Mouse (Mus musculus) adrenal gland (tissue): ENCODE data around the gene Aldh5a1.
"Not testable (repeated sequence)": the region's sequence is repeated elsewhere in the genome, so short reads cannot be mapped to it uniquely, and the experiment has no call there.

Experiments used
- intact Hi-C: fragments of 180-260 bp; cut with DNase I; formaldehyde crosslinking; loops from one replicate; pipeline ENCODE4 v1.15.1; 2025
- long read RNA-seq, 2 experiments: library from polyadenylated mRNA; unstranded; transcript quantifications; one replicate each; pipeline ENCODE4 v2.0.0; 2020; ENCODE audit warnings: borderline replicate concordance in 1 of 2; ENCODE audit not compliant: insufficient replicate concordance in 1 of 2

The Aldh5a1 gene
- long read RNA-seq, experiment 1, full-length matches to known transcripts: 3 of 7 reads
- long read RNA-seq, experiment 1, partial matches to known transcripts: 1 of 7 reads
- long read RNA-seq, experiment 1, other reads (novel, unspliced or antisense): 3 of 7 reads
- long read RNA-seq, experiment 2, full-length matches to known transcripts: 5 of 9 reads
- long read RNA-seq, experiment 2, partial matches to known transcripts: 0 of 9 reads
- long read RNA-seq, experiment 2, other reads (novel, unspliced or antisense): 4 of 9 reads

DNA sequence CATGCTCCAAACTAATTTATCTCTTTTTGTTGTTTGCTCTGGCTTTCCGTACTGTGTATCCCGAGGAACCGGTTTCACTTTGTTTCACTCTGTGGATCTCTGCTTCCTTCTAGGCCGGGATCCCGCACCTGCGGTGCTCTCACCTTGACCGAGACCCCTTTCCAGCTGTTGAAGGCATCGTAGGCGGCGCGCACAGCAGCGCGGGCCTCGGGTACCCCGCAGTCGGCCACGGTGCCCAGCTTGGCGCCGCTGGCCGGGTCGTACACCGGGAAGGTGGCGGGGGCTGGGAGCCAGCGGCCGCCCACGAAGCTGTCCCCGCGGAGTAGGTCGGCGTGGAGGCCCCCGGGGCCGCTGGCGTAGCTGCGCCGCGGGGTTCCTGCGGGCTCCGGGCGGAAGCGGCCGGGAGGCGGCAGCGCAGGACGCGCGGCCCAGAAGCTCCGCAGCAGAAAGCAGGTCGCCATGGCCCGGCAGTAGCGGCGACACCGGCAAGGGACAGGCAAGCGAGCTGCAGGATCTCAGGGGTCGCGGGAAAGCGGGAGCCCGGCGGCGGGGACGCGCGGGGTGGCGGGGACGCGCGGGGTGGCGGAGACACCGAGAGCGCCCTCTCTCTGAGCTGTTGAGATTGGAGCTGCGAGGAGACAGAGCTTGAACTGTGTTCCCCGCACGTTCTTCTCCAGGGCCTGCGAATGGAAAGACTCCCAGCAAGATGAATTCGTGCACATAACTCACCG lies at the start of gene Aldh5a1:
TSS of gene Aldh5a1 (minus strand) at position 554 of the 731 bp plus-strand sequence.
- intact Hi-C loops: no loop called here

DNA sequence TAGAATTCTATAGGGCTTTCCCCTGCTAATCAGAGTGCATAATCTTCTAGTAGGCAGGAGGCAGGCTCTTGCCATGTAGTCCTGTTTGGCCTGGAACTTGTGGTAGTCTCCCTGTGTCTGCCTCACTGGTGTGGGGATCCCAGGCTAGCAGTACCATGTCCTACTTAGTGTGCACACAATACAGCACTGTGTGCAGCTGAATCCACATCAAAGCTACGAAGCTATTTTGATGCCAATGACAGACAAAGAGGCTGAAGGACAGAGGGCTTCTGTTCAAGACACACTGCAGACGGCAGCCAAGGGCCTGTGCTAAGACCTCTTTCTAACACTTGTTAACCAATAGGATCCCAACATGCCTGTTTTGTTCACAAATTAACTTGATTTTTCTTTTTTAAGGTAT lies 48.0 kb upstream of the Aldh5a1 start:
- intact Hi-C loops: no loop called here

- intact Hi-C loops: no loop called here
Measured at GRCm38 (mm10) chr13:24981031-24981430, 43.6 kb upstream of the Aldh5a1 start.

DNA sequence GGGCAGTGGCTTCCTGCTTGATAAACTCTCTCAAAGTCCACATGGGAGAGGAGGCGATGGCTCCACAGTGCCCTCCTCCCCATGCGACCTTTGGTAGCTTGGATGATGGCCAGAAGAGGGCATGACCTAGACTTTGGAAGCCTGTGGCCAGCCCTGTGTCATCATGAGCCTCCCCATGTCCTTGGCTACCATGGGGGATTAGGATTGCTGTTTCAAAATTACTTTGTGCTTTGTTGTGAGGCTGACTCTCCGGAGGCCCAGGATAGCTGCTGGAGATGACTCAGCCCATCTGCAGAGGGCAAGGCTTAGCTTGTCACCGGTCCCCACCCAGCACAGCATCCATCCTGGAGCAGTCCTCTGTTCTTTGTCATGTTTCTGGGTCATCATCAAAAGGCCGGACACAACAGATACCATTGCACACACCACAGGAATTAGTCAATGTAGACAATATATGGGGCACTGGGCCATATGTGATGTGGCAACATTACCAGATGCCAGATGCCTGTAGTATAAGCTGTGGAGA lies 40.4 kb upstream of the Aldh5a1 start:
- intact Hi-C loops: no loop called here

DNA sequence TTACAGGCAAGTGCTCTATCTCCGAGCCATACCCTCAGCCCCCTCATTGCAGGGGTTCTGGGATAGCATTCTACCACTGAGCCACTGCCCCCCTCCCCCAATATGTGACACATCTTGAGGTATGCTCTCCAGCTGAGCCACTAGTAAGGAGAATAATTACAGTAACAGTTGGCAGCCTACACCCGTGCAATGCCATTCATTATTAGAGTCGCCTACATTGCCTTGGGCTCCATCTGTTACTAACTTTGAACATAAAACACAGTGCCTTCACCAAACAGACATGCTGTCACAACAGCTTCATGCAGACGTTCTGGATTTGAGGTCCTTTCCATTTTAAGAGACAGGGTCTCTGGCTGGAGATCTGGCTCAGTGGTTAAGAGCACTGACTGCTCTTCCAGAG lies 38.9 kb upstream of the Aldh5a1 start:
- intact Hi-C loops: no loop called here

DNA sequence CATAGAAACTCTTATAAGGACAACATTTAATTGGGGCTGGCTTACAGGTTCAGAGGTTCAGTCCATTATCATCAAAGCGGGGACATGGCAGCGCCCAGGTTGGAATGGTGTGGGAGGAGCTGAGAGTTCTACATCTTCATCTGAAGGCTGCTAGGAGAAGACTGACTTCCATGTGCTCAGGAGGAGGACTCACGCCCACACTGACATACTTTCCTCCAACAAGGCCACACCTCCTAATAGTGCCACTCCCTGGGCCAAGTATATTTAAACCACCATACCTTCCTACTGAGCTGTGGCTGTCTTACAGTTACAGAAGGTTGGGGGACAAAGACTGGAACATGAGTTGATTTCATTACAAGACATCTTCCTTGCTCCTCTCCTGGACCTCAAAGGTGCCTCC lies 34.3 kb upstream of the Aldh5a1 start:
- intact Hi-C loops: not testable (repeated sequence)

- intact Hi-C loops: no loop called here
Measured at GRCm38 (mm10) chr13:24965846-24966201, 28.4 kb upstream of the Aldh5a1 start.

GRCm38 (mm10) chr13:24965130-24965845 lies 27.8 kb upstream of the Aldh5a1 start:
- intact Hi-C loops: no loop called here

GRCm38 (mm10) chr13:24962119-24962518 lies 24.7 kb upstream of the Aldh5a1 start:
- intact Hi-C loops: no loop called here

DNA sequence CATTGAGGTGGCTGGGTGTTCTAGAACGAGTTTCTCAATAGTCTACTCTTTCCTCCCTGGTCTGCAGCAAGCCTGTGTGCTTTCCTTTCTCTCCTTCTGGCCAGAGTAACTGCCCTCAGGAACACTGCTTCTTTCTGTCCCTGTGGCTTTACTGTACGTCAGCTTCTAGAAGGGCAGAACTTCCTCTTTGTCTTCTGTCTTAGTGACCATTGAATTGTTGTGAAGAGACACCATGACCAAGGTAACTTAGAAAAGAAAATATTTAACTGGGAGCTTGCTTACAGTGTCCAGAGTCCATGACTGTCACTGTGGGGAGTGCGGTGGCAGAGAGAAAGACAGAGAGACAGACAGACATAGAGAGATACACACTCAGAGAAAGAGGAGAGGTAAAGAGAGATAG lies 22.6 kb upstream of the Aldh5a1 start:
- intact Hi-C loops: no loop called here

DNA sequence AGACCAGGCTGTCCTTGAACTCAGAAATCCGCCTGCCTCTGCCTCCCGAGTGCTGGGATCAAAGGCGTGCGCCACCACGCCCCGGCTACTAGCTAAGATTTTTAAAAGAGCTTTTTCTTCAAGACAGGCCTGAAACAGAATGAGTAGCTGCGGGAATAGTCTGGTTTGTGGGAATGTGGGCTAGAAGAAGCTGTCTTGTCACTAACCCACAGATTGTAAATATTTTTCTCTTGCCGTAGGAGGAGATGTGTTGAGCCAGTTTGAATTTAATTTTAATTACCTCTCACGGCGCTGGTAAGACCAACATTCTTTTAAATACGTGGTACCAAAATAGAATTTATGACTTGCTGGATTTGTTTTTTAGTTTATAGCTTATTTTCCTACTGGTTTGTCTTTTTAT lies 21.2 kb upstream of the Aldh5a1 start:
- intact Hi-C loops: no loop called here

GRCm38 (mm10) chr13:24955500-24955899 lies 18.0 kb upstream of the Aldh5a1 start:
- intact Hi-C loops: no loop called here

- intact Hi-C loops: no loop called here
Measured at GRCm38 (mm10) chr13:24955091-24955490, 17.6 kb upstream of the Aldh5a1 start.

DNA sequence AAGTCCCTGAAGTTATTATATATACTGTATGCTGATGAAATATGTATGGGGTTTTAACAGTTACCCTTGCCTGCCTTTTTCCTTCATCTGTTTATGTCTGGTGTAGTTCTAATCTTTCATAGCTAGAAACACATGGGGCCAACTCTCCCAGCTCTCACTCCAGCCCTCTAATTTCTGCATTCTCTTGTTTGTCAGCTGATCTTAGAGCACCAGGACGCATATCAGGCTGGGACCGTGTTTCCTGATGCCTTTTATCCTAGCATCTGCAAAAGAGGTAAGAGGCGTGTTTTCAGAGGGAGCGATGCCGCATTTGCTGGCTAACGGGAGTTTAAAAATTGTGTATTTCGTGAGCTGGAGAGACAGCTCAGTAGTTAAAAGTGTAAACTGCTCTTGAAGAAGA lies 15.2 kb upstream of the Aldh5a1 start:
- intact Hi-C loops: no loop called here

- intact Hi-C loops: no loop called here
Measured at GRCm38 (mm10) chr13:24948870-24949269, 11.4 kb upstream of the Aldh5a1 start.

DNA sequence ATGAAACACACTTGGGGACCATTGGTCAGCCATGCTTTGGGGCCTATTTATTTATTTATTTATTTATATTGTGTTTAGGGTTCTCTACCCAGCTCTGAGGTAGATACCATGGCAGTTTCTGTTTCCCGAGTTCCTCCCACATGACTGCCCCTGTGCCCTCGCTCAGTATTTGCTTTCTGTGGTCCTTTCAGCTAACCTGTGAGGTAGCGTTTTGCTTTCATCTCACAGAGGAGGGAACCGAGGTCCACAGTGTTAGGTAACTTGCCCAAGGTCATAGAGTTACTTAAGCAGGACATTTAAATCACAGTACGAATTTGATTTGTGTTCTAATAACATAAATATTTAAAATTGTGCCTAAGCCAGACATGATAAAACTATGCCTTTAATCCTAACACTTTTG lies 9.7 kb upstream of the Aldh5a1 start:
- intact Hi-C loops: no loop called here

GRCm38 (mm10) chr13:24945567-24945966 lies 8.1 kb upstream of the Aldh5a1 start:
- intact Hi-C loops: no loop called here

DNA sequence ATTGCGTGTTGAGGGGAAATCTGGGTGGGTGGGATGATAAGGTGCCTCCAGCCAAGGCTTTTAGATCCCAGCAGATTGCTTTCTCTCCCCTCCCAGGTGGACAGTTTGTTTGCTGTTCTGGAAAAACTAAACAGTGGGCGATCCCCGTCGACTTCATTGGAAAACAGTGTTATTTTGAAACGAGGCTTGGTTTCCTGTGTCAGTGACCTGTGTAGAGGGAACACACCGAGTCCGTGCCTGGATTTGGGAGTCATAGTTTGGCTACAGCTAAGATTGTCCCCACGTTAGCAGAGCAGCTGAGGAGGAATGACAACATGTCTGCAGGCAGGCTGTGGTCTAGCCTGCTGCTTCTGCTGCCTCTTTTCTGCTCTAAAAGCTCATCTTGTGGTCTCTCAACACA lies 5.8 kb upstream of the Aldh5a1 start:
- intact Hi-C loops: no loop called here

- intact Hi-C loops: no loop called here
Measured at GRCm38 (mm10) chr13:24942512-24943282, 5.2 kb upstream of the Aldh5a1 start, which contains the start of gene Gpld1. TSS of gene Gpld1 (plus strand) at chr13:24943152.

GRCm38 (mm10) chr13:24939472-24939871 lies 2.0 kb upstream of the Aldh5a1 start:
- intact Hi-C loops: no loop called here

DNA sequence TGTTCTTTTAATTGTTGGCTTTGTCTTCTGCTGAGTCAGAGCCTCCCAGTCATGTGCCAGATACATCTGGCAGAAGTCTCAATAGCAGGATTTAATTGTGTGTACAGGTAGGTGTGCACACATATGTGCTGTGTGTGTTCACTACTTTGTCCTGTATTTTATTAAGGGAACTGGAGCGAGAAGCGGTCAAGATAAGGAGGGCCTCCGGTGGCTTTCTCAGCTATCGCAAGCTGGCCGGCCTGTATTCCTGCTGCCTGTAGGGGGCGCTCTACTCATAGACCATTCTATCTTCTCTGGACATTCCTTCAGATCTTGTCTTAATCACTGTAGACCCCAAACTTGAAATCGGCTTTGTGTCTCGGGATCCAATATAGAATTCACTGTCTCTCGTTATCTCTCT lies 1.2 kb upstream of the Aldh5a1 start:
- intact Hi-C loops: loop anchor here (1.0 kb wide), 1 partner anchor 50 kb away; no protein-coding TSS in a partner anchor
